ENCODE assay signal across 28 mouse cellular contexts in the genomic region with DNA sequence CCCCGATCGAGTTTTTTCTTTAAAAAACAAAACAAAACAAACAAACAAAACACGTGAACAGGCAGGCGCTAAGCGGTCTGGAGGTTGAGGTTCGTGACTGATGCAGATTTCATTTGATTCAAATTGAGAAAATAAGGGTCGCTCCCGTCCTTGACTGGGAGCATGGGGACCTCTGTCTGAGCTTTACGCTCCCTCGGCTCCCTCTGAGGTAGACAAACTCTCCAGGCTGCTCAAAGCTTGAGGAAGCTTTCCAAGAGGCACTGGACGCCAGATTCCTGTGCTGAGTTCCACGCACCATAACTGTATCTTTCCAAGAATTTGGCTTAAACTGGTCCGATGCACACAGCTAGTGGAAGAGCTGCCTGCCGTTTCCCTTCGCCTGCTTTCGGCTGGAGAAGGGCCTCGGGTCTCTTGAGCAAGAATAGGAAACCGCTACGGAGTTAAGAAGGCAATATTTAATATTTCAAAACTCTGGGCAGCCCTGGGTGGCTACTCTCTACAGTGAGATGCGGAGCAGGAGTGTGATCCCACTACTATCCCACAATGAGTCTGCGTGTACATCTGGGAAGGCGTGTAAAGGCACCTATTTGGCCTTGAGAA. TPM values are rescaled to one million over a fixed set of nuclear protein-coding genes. Genes with fewer than 3 reads are reported as not detected.
A peak's percentile ranks its signal among the peaks of the same experiment; 100 is the strongest.
DNase-seq lines count a peak whose midpoint lies in the region; ATAC-seq and TF ChIP-seq lines count a peak whose summit lies in the region.
"Had no signal": no experiment of that assay in that cellular context is flagged by ENCODE, and none has a peak within 500 bp of the region (broad histone marks: within the 10 kb centered on the region; RNA-seq: fewer than 3 reads in every experiment).

No protein-coding gene starts in this region.

- no peaks in the 10 kb centered on the region for H3K9me3 ChIP-seq in midbrain, embryonic 10.5 days (replicated peaks)
- no peaks in the 10 kb centered on the region for H3K9me3 ChIP-seq in midbrain, postnatal 0 days (ENCODE audit: low read length)
- H3K9me3 ChIP-seq in limb, embryonic 11.5 days (ENCODE audit: control insufficient read depth, low read length) = no peaks in the 10 kb centered on the region
- H3K9me3 ChIP-seq in neural tube, embryonic 15.5 days (replicated peaks) = no peaks in the 10 kb centered on the region
- H3K9me3 ChIP-seq: embryonic facial prominence, embryonic 15.5 days; G1E; lung, embryonic 15.5 days; midbrain, embryonic 12.5 days had no signal

- H3K4me2 ChIP-seq in midbrain, postnatal 0 days (ENCODE audit: low read depth, low read length, poor library complexity, severe bottlenecking) = no peak overlapping the region
- H3K4me2 ChIP-seq in limb, embryonic 11.5 days (ENCODE audit: low read depth, severe bottlenecking) = no peak overlapping the region
- peak overlapping the region; percentile 20; the same call in 1 of the 2 replicates for H3K4me2 ChIP-seq in neural tube, embryonic 15.5 days
- H3K4me2 ChIP-seq: embryonic facial prominence, embryonic 15.5 days; lung, embryonic 15.5 days; midbrain, embryonic 12.5 days had no signal

- H3K9ac ChIP-seq in midbrain, postnatal 0 days (replicated peaks; ENCODE audit: low read length, poor library complexity, severe bottlenecking) = no peak overlapping the region
- no peak overlapping the region for H3K9ac ChIP-seq in limb, embryonic 11.5 days (ENCODE audit: low read length)
- H3K9ac ChIP-seq in neural tube, embryonic 15.5 days (replicated peaks) = no peak overlapping the region
- H3K9ac ChIP-seq: embryonic facial prominence, embryonic 15.5 days; liver, embryonic 14.5 days; lung, embryonic 15.5 days; midbrain, embryonic 12.5 days had no signal

- no peaks in the 10 kb centered on the region for H3K4me1 ChIP-seq in midbrain, embryonic 10.5 days
- H3K4me1 ChIP-seq in midbrain, postnatal 0 days (ENCODE audit: insufficient read depth, low read length) = no peaks in the 10 kb centered on the region
- peaks cover 2% of the 10 kb centered on the region; the same call in 1 of the 2 replicates for H3K4me1 ChIP-seq in limb, embryonic 11.5 days (ENCODE audit: control insufficient read depth, insufficient read depth, low read length)
- H3K4me1 ChIP-seq in neural tube, embryonic 15.5 days = no peaks in the 10 kb centered on the region
- H3K4me1 ChIP-seq: embryonic facial prominence, embryonic 15.5 days; lung, embryonic 15.5 days; midbrain, embryonic 12.5 days had no signal

- no peak overlapping the region for H3K27ac ChIP-seq in midbrain, embryonic 10.5 days (replicated peaks)
- H3K27ac ChIP-seq in midbrain, postnatal 0 days (ENCODE audit: low read depth, low read length) = no peak overlapping the region
- H3K27ac ChIP-seq in limb, embryonic 11.5 days (replicated peaks; ENCODE audit: low read depth, low read length) = no peak overlapping the region
- no peak overlapping the region for H3K27ac ChIP-seq in neural tube, embryonic 15.5 days (replicated peaks)
- H3K27ac ChIP-seq: embryonic facial prominence, embryonic 15.5 days; layer of hippocampus, adult 2 months; liver, embryonic 14.5 days; lung, embryonic 15.5 days; macrophage; midbrain, embryonic 12.5 days had no signal

- peaks cover 100% of the 10 kb centered on the region for H3K27me3 ChIP-seq in midbrain, embryonic 10.5 days (ENCODE audit: low read depth, poor library complexity, severe bottlenecking)
- H3K27me3 ChIP-seq in midbrain, postnatal 0 days (ENCODE audit: insufficient read depth, low read length) = peaks cover 83% of the 10 kb centered on the region
- peaks cover 73% of the 10 kb centered on the region for H3K27me3 ChIP-seq in limb, embryonic 11.5 days (ENCODE audit: control insufficient read depth, insufficient read depth, low read length)
- H3K27me3 ChIP-seq in neural tube, embryonic 15.5 days (replicated peaks) = peaks cover 85% of the 10 kb centered on the region

- H3K36me3 ChIP-seq in midbrain, embryonic 10.5 days = no peaks in the 10 kb centered on the region
- H3K36me3 ChIP-seq in midbrain, postnatal 0 days (ENCODE audit: insufficient read depth, low read length) = no peaks in the 10 kb centered on the region
- no peaks in the 10 kb centered on the region for H3K36me3 ChIP-seq in limb, embryonic 11.5 days (ENCODE audit: control insufficient read depth, insufficient read depth, low read length)
- H3K36me3 ChIP-seq in neural tube, embryonic 15.5 days = no peaks in the 10 kb centered on the region
- H3K36me3 ChIP-seq: embryonic facial prominence, embryonic 15.5 days; G1E; lung, embryonic 15.5 days; midbrain, embryonic 12.5 days had no signal

- DNase-seq in midbrain, embryonic 10.5 days (ENCODE audit: low spot score) = peak; percentile 52
- no peak for DNase-seq in midbrain, postnatal 0 days (ENCODE audit: low spot score)
- peak; percentile 32 for DNase-seq in embryo, embryonic 10 days (ENCODE audit: low spot score)
- peak; percentile 71 for DNase-seq in limb, embryonic 11.5 days (ENCODE audit: low spot score)
- DNase-seq in spleen, postnatal 14 days (ENCODE audit: low spot score in 2 of 2) = no peak
- no peak for DNase-seq in cerebellum, adult 11 months
- DNase-seq: adrenal gland, adult 2 months; cerebellum, adult 9-10 months; heart, postnatal 4 days; kidney, adult 18-20 months; kidney, postnatal 14 days; left cerebral cortex, postnatal 4 days; right cerebral cortex, postnatal 4 days; thymus, postnatal 36 days had no signal

- no peak for ATAC-seq in midbrain, postnatal 0 days (ENCODE audit: low FRiP score)
- ATAC-seq in limb, embryonic 11.5 days (ENCODE audit: insufficient number of reproducible peaks, low FRiP score, low TSS enrichment, low read depth) = no peak
- no peak for ATAC-seq in neural tube, embryonic 15.5 days (ENCODE audit: low FRiP score)

- no peak for TF ChIP-seq CTCF in midbrain, postnatal 0 days (IDR thresholded peaks at IDR 0.05)

- no peak overlapping the region for H3K4me3 ChIP-seq in midbrain, embryonic 10.5 days
- H3K4me3 ChIP-seq in midbrain, postnatal 0 days (ENCODE audit: low read depth, low read length) = no peak overlapping the region
- H3K4me3 ChIP-seq in limb, embryonic 11.5 days (ENCODE audit: low read depth, low read length) = no peak overlapping the region
- no peak overlapping the region for H3K4me3 ChIP-seq in neural tube, embryonic 15.5 days (replicated peaks)
- H3K4me3 ChIP-seq: embryonic facial prominence, embryonic 15.5 days; layer of hippocampus, adult 2 months; lung, embryonic 15.5 days; midbrain, embryonic 12.5 days had no signal

- under 1% methylated on average over 22 of the region's 22 CpGs for WGBS in midbrain, embryonic 10.5 days
- 2% methylated on average over 22 of the region's 22 CpGs for WGBS in midbrain, postnatal 0 days
- WGBS in limb, embryonic 11.5 days = 1% methylated on average over 22 of the region's 22 CpGs
- WGBS in neural tube, embryonic 15.5 days = 1% methylated on average over 22 of the region's 22 CpGs

RNA-seq across cellular contexts. Expression of gene Hoxc13, which starts 10.3 kb away (rescaled TPM):
- not detected in 2 replicates for polyA plus RNA-seq in midbrain, embryonic 10.5 days (2016; fragmentation: Nextera tagmentation; extraction: Ambion mirVana)
- 0.16 TPM in 1 of 2 replicates, not detected in the other for total RNA-seq in midbrain, postnatal 0 days (2014; rRNA removed)
- not detected in 2 replicates for polyA plus RNA-seq in midbrain, postnatal 0 days (2015; fragmentation: Nextera tagmentation; extraction: Ambion mirVana)
- 2.3 and 2.4 TPM in 2 replicates for polyA plus RNA-seq in limb, embryonic 11.5 days (2014; fragmentation: Nextera tagmentation; extraction: Ambion mirVana)
- 5.7 and 9.3 TPM in 2 replicates for polyA plus RNA-seq in neural tube, embryonic 15.5 days (2015; fragmentation: Nextera tagmentation; extraction: Ambion mirVana)
- total RNA-seq: adrenal gland, adult 2 months; common myeloid progenitor, adult 5-6 weeks; G1E; gastrocnemius, adult 8-10 months; granulocyte monocyte progenitor cell, adult 5-6 weeks; heart, postnatal 4 days; layer of hippocampus, adult 2 months; left cerebral cortex, postnatal 4 days had no signal
- polyA plus RNA-seq: adrenal gland, adult 2 months; forebrain, embryonic 11.5 days; G1E; heart, embryonic 14.5 days; liver, embryonic 14.5 days; lung, embryonic 15.5 days; macrophage; testis, adult 2 months had no signal

RNA-seq across cellular contexts. Expression of gene Hoxc12, which starts 26.0 kb away (rescaled TPM):
- not detected in 2 replicates for polyA plus RNA-seq in midbrain, embryonic 10.5 days (2016; fragmentation: Nextera tagmentation; extraction: Ambion mirVana)
- total RNA-seq in midbrain, postnatal 0 days (2014; rRNA removed) = not detected in 2 replicates
- polyA plus RNA-seq in midbrain, postnatal 0 days (2015; fragmentation: Nextera tagmentation; extraction: Ambion mirVana) = not detected in 2 replicates
- polyA plus RNA-seq in limb, embryonic 11.5 days (2014; fragmentation: Nextera tagmentation; extraction: Ambion mirVana) = 0.96 and 1.2 TPM in 2 replicates
- polyA plus RNA-seq in neural tube, embryonic 15.5 days (2015; fragmentation: Nextera tagmentation; extraction: Ambion mirVana) = 12.7 and 19.7 TPM in 2 replicates
- total RNA-seq: adrenal gland, adult 2 months; common myeloid progenitor, adult 5-6 weeks; G1E; gastrocnemius, adult 8-10 months; granulocyte monocyte progenitor cell, adult 5-6 weeks; heart, postnatal 4 days; layer of hippocampus, adult 2 months; left cerebral cortex, postnatal 4 days had no signal
- polyA plus RNA-seq: adrenal gland, adult 2 months; forebrain, embryonic 11.5 days; G1E; heart, embryonic 14.5 days; liver, embryonic 14.5 days; lung, embryonic 15.5 days; macrophage; midbrain, embryonic 12.5 days; testis, adult 2 months had no signal

RNA-seq across cellular contexts. Expression of gene Hoxc11, which starts 43.6 kb away (rescaled TPM):
- polyA plus RNA-seq in midbrain, embryonic 10.5 days (2016; fragmentation: Nextera tagmentation; extraction: Ambion mirVana) = not detected in 2 replicates
- not detected in 2 replicates for total RNA-seq in midbrain, postnatal 0 days (2014; rRNA removed)
- polyA plus RNA-seq in midbrain, postnatal 0 days (2015; fragmentation: Nextera tagmentation; extraction: Ambion mirVana) = not detected in 2 replicates
- polyA plus RNA-seq in limb, embryonic 11.5 days (2014; fragmentation: Nextera tagmentation; extraction: Ambion mirVana) = 5.5 and 5.9 TPM in 2 replicates
- 2.1 and 5.6 TPM in 2 replicates for polyA plus RNA-seq in neural tube, embryonic 15.5 days (2015; fragmentation: Nextera tagmentation; extraction: Ambion mirVana)
- total RNA-seq: adrenal gland, adult 2 months; common myeloid progenitor, adult 5-6 weeks; granulocyte monocyte progenitor cell, adult 5-6 weeks; heart, postnatal 4 days; layer of hippocampus, adult 2 months; left cerebral cortex, postnatal 4 days had no signal
- polyA plus RNA-seq: adrenal gland, adult 2 months; embryonic facial prominence, embryonic 15.5 days; forebrain, embryonic 11.5 days; G1E; heart, embryonic 14.5 days; liver, embryonic 14.5 days; lung, embryonic 15.5 days; macrophage; midbrain, embryonic 12.5 days; testis, adult 2 months had no signal

RNA-seq across cellular contexts. Expression of gene Hoxc10, which starts 56.0 kb away (rescaled TPM):
- not detected in 2 replicates for polyA plus RNA-seq in midbrain, embryonic 10.5 days (2016; fragmentation: Nextera tagmentation; extraction: Ambion mirVana)
- total RNA-seq in midbrain, postnatal 0 days (2014; rRNA removed) = not detected in 2 replicates
- polyA plus RNA-seq in midbrain, postnatal 0 days (2015; fragmentation: Nextera tagmentation; extraction: Ambion mirVana) = not detected in 2 replicates
- polyA plus RNA-seq in limb, embryonic 11.5 days (2014; fragmentation: Nextera tagmentation; extraction: Ambion mirVana) = 43.9 and 56.2 TPM in 2 replicates
- polyA plus RNA-seq in neural tube, embryonic 15.5 days (2015; fragmentation: Nextera tagmentation; extraction: Ambion mirVana) = 51.3 and 71.0 TPM in 2 replicates
- total RNA-seq: common myeloid progenitor, adult 5-6 weeks; granulocyte monocyte progenitor cell, adult 5-6 weeks; heart, postnatal 4 days; layer of hippocampus, adult 2 months; left cerebral cortex, postnatal 4 days had no signal
- polyA plus RNA-seq: adrenal gland, adult 2 months; embryonic facial prominence, embryonic 15.5 days; forebrain, embryonic 11.5 days; heart, embryonic 14.5 days; liver, embryonic 14.5 days; lung, embryonic 15.5 days; macrophage; midbrain, embryonic 12.5 days had no signal

RNA-seq across cellular contexts. Expression of gene Hoxc5, which starts 56.6 kb away (rescaled TPM):
- polyA plus RNA-seq in midbrain, embryonic 10.5 days (2016; fragmentation: Nextera tagmentation; extraction: Ambion mirVana) = 0.04 and 0.06 TPM in 2 replicates
- total RNA-seq in midbrain, postnatal 0 days (2014; rRNA removed) = 0.88 TPM in 1 of 2 replicates, not detected in the other
- not detected in 2 replicates for polyA plus RNA-seq in midbrain, postnatal 0 days (2015; fragmentation: Nextera tagmentation; extraction: Ambion mirVana)
- 8.3 and 9.1 TPM in 2 replicates for polyA plus RNA-seq in limb, embryonic 11.5 days (2014; fragmentation: Nextera tagmentation; extraction: Ambion mirVana)
- polyA plus RNA-seq in neural tube, embryonic 15.5 days (2015; fragmentation: Nextera tagmentation; extraction: Ambion mirVana) = 14.6 and 20.7 TPM in 2 replicates
- total RNA-seq: common myeloid progenitor, adult 5-6 weeks; granulocyte monocyte progenitor cell, adult 5-6 weeks; heart, postnatal 4 days; layer of hippocampus, adult 2 months; left cerebral cortex, postnatal 4 days had no signal
- polyA plus RNA-seq: forebrain, embryonic 11.5 days; macrophage; midbrain, embryonic 12.5 days had no signal

Comparison
In these comparisons a context has a peak if more than half of its experiments do, and no peak if none do; other contexts are left out.
1. DNase-seq: peak in midbrain, embryonic 10.5 days (single experiment), embryo, embryonic 10 days (single experiment) and limb, embryonic 11.5 days (single experiment); none in midbrain, postnatal 0 days (single experiment), spleen, postnatal 14 days (0 of 2) and cerebellum, adult 11 months (single experiment).